Mouse (Mus musculus) stomach, embryonic 16.5 days (tissue): Measurements from ENCODE around the gene Lsm12. TPM values are rescaled to one million over a fixed set of nuclear protein-coding genes. Genes with fewer than 3 reads are reported as not detected.
A peak's percentile ranks its signal among the peaks of the same experiment; 100 is the strongest.

ENCODE experiments used
- ATAC-seq: fragments of 200-750 bp; cut with Nextera tagmentation; 2 replicates; pipeline ENCODE4 v1.8.0; 2017; ENCODE audit warnings: moderate number of reproducible peaks, moderate TSS enrichment; ENCODE audit not compliant: insufficient read depth, low FRiP score
- H3K27ac ChIP-seq: fragments of 300-500 bp; sonication (generic); 2 replicates; pipeline ENCODE4 v1.5.1; 2014; ENCODE audit warnings: low read length
- H3K27me3 ChIP-seq: fragments of 300-500 bp; sonication (generic); 2 replicates; pipeline ENCODE4 v1.6.1; 2014; ENCODE audit warnings: low read length, control low read depth, mixed read lengths; ENCODE audit not compliant: control insufficient read depth, insufficient read depth
- H3K36me3 ChIP-seq: fragments of 300-500 bp; sonication (generic); 2 replicates; pipeline ENCODE4 v1.6.1; 2014; ENCODE audit warnings: low read length; ENCODE audit not compliant: control insufficient read depth, insufficient read depth
- H3K4me1 ChIP-seq: fragments of 300-500 bp; sonication (generic); 2 replicates; pipeline ENCODE4 v1.6.1; 2014; ENCODE audit warnings: low read length, control low read depth, mixed read lengths; ENCODE audit not compliant: control insufficient read depth, insufficient read depth
- H3K4me2 ChIP-seq: fragments of 300-500 bp; sonication (generic); 2 replicates; pipeline ENCODE4 v1.6.1; 2014; ENCODE audit warnings: low read depth, low read length, mixed read lengths
- H3K4me3 ChIP-seq: fragments of 300-500 bp; sonication (generic); replicated peaks from 2 replicates; pipeline ENCODE4 v1.5.1; 2014; ENCODE audit warnings: mild to moderate bottlenecking, low read length
- H3K9ac ChIP-seq: fragments of 300-500 bp; sonication (generic); 2 replicates; pipeline ENCODE4 v1.6.1; 2014; ENCODE audit warnings: low read length
- H3K9me3 ChIP-seq: fragments of 300-500 bp; sonication (generic); replicated peaks from 2 replicates; pipeline ENCODE4 v1.6.1; 2016; ENCODE audit warnings: low read length, control low read depth; ENCODE audit not compliant: control insufficient read depth
- WGBS: fragments of 180-500 bp; shearing (Covaris S2); extraction: QIAGEN DNeasy Blood & Tissue Kit; methylation state at CpG from one replicate; pipeline ENCODE4 v1.1.7; 2014; 5-methylcytosine and 5-hydroxymethylcytosine counted together
- polyA plus RNA-seq: library from polyadenylated mRNA; unstranded; fragments of >200 nt; fragmentation: Nextera tagmentation; extraction: Ambion mirVana; gene quantifications from 2 replicates; pipeline ENCODE4 v1.2.1, GENCODE M21; 2015

Lsm12 gene
- polyA plus RNA-seq: 79.2 and 85.4 TPM in 2 replicates

GRCm38 (mm10) chr11:102184646-102185495 is at the start of gene Lsm12:
Lsm12 (minus strand) TSS chr11:102185296.
- ATAC-seq: peak; percentile 91
- WGBS: under 1% methylated on average over 69 of the region's 70 CpGs

GRCm38 (mm10) chr11:102230006-102230741 is 45.1 kb upstream of the Lsm12 start, which contains the start of gene Hdac5:
Hdac5 (minus strand) TSS chr11:102230166.
- WGBS: under 1% methylated on average over 49 of the region's 49 CpGs
- H3K4me3 ChIP-seq: peak within 1 kb of the TSS; percentile 77

More at GRCm38 (mm10) chr11:102184646-102185495, at the start of gene Lsm12:
- Histone ChIP-seq H3K4me3 (peak within 1 kb of the TSS; percentile 77), H3K4me1 (peaks cover 15% of the 10 kb centered on the region; the same call in 1 of the 2 replicates), H3K4me2 (peak within 1 kb of the TSS; percentile 84), H3K9ac (peak within 1 kb of the TSS; percentile 98), H3K27ac (peak within 1 kb of the TSS; percentile 97), H3K27me3 (no peaks in the 10 kb centered on the region), H3K9me3 (no peaks in the 10 kb centered on the region), H3K36me3 (no peaks in the 10 kb centered on the region)

GRCm38 (mm10) chr11:102229331-102229953 is 44.3 kb upstream of the Lsm12 start:
- H3K36me3 ChIP-seq: no peaks in the 10 kb centered on the region
- H3K27ac ChIP-seq: peak overlapping the region; percentile 85
- peak overlapping the region; percentile 82 for H3K4me2 ChIP-seq
- under 1% methylated on average over 39 of the region's 47 CpGs for WGBS
- ATAC-seq: peak; percentile 21; the same call in 1 of the 2 replicates
- peaks cover 48% of the 10 kb centered on the region for H3K4me1 ChIP-seq
- no peaks in the 10 kb centered on the region for H3K9me3 ChIP-seq
- H3K4me3 ChIP-seq: peak overlapping the region; percentile 77
- H3K27me3 ChIP-seq: no peaks in the 10 kb centered on the region
- H3K9ac ChIP-seq: peak overlapping the region; percentile 94

More at GRCm38 (mm10) chr11:102230006-102230741, 45.1 kb upstream of the Lsm12 start, which contains the start of gene Hdac5:
- H3K4me2 ChIP-seq: peak within 1 kb of the TSS; percentile 82
- no peaks in the 10 kb centered on the region for H3K27me3 ChIP-seq
- H3K9me3 ChIP-seq: no peaks in the 10 kb centered on the region
- H3K9ac ChIP-seq: peak within 1 kb of the TSS; percentile 94
- H3K36me3 ChIP-seq: no peaks in the 10 kb centered on the region
- ATAC-seq: peak; percentile 91
- H3K4me1 ChIP-seq: peaks cover 40% of the 10 kb centered on the region
- H3K27ac ChIP-seq: peak within 1 kb of the TSS; percentile 85

GRCm38 (mm10) chr11:102228646-102229268 is 43.7 kb upstream of the Lsm12 start:
- no peaks in the 10 kb centered on the region for H3K36me3 ChIP-seq
- no peaks in the 10 kb centered on the region for H3K9me3 ChIP-seq
- peak overlapping the region; percentile 85; the same call in 1 of the 2 replicates for H3K27ac ChIP-seq
- peak overlapping the region; percentile 94 for H3K9ac ChIP-seq
- H3K4me1 ChIP-seq: peaks cover 54% of the 10 kb centered on the region
- no peaks in the 10 kb centered on the region for H3K27me3 ChIP-seq
- peak overlapping the region; percentile 82 for H3K4me2 ChIP-seq
- no peak for ATAC-seq
- 13% methylated on average over 7 of the region's 7 CpGs for WGBS
- H3K4me3 ChIP-seq: peak overlapping the region; percentile 77

GRCm38 (mm10) chr11:102228191-102228545 is 43.1 kb upstream of the Lsm12 start:
- Histone ChIP-seq H3K36me3 (no peaks in the 10 kb centered on the region), H3K4me1 (peaks cover 59% of the 10 kb centered on the region)
- 20% methylated on average over 9 of the region's 9 CpGs for WGBS

GRCm38 (mm10) chr11:102227270-102228190 is 42.4 kb upstream of the Lsm12 start:
- H3K4me3 ChIP-seq: peak overlapping the region; percentile 77
- H3K4me1 ChIP-seq: peaks cover 63% of the 10 kb centered on the region
- H3K36me3 ChIP-seq: no peaks in the 10 kb centered on the region
- peak overlapping the region; percentile 82 for H3K4me2 ChIP-seq
- WGBS: 26% methylated on average over 12 of the region's 12 CpGs
- ATAC-seq: no peak
- peak overlapping the region; percentile 54 for H3K9ac ChIP-seq
- H3K27me3 ChIP-seq: no peaks in the 10 kb centered on the region
- H3K27ac ChIP-seq: peak overlapping the region; percentile 61
- no peaks in the 10 kb centered on the region for H3K9me3 ChIP-seq

More at GRCm38 (mm10) chr11:102228191-102228545, 43.1 kb upstream of the Lsm12 start:
- Histone ChIP-seq H3K27me3 (no peaks in the 10 kb centered on the region), H3K4me3 (peak overlapping the region; percentile 77), H3K9me3 (no peaks in the 10 kb centered on the region), H3K9ac (peak overlapping the region; percentile 54), H3K4me2 (peak overlapping the region; percentile 82), H3K27ac (peak overlapping the region; percentile 61; the same call in 1 of the 2 replicates)
- no peak; the same call in 1 of the 2 replicates for ATAC-seq

- no peak for ATAC-seq
- Histone ChIP-seq H3K4me1 (peaks cover 68% of the 10 kb centered on the region), H3K27ac (peak overlapping the region; percentile 32; the same call in 1 of the 2 replicates), H3K4me2 (no peak overlapping the region), H3K36me3 (no peaks in the 10 kb centered on the region), H3K27me3 (no peaks in the 10 kb centered on the region), H3K4me3 (no peak overlapping the region), H3K9ac (0 out of 2 replicates have a peak overlapping the region, but pooled peaks have one; percentile 1), H3K9me3 (no peaks in the 10 kb centered on the region)
- 69% methylated on average over 12 of the region's 12 CpGs for WGBS
Measured at GRCm38 (mm10) chr11:102226067-102226978, 41.2 kb upstream of the Lsm12 start.
